Mouse (Mus musculus) stomach, embryonic 15.5 days (tissue): ENCODE measurements at regions not wholly inside any gene's neighbourhood (a gene's known extent, or its start where the extent isn't known, plus 50 kb on each side); places are given as distances from the start of the nearest gene placed in this dataset.

Source experiments
- ATAC-seq: fragments of 200-750 bp; cut with Nextera tagmentation; 2 replicates; pipeline ENCODE4 v1.8.0; 2017; ENCODE audit warnings: low read depth, moderate number of reproducible peaks, moderate TSS enrichment; ENCODE audit not compliant: insufficient read depth, low FRiP score
- H3K27ac ChIP-seq: fragments of 300-500 bp; sonication (generic); 2 replicates; pipeline ENCODE4 v1.5.1; 2015; ENCODE audit warnings: mild to moderate bottlenecking, inconsistent platforms
- H3K27me3 ChIP-seq: fragments of 300-500 bp; sonication (generic); replicated peaks from 2 replicates; pipeline ENCODE4 v1.6.1; 2015; ENCODE audit warnings: inconsistent platforms
- H3K36me3 ChIP-seq: fragments of 300-500 bp; sonication (generic); 2 replicates; pipeline ENCODE4 v1.6.1; 2015; ENCODE audit warnings: inconsistent platforms
- H3K4me1 ChIP-seq: fragments of 300-500 bp; sonication (generic); 2 replicates; pipeline ENCODE4 v1.6.1; 2015; ENCODE audit warnings: inconsistent platforms
- H3K4me2 ChIP-seq: fragments of 300-500 bp; sonication (generic); 2 replicates; pipeline ENCODE4 v1.6.1; 2015; ENCODE audit warnings: mild to moderate bottlenecking, inconsistent platforms
- H3K4me3 ChIP-seq: fragments of 300-500 bp; sonication (generic); replicated peaks from 2 replicates; pipeline ENCODE4 v1.5.1; 2015; ENCODE audit warnings: inconsistent platforms
- H3K9ac ChIP-seq: fragments of 300-500 bp; sonication (generic); 2 replicates; pipeline ENCODE4 v1.6.1; 2015; ENCODE audit warnings: inconsistent platforms
- H3K9me3 ChIP-seq: fragments of 300-500 bp; sonication (generic); 2 replicates; pipeline ENCODE4 v1.6.1; 2016; ENCODE audit warnings: inconsistent platforms
- WGBS: fragments of 180-500 bp; shearing (Covaris S2); methylation state at CpG from one replicate; pipeline ENCODE4 v1.1.7; 2015; 5-methylcytosine and 5-hydroxymethylcytosine counted together

- Histone ChIP-seq H3K27me3 (no peaks in the 10 kb centered on the region), H3K4me3 (no peak overlapping the region), H3K36me3 (no peaks in the 10 kb centered on the region), H3K9ac (no peak overlapping the region), H3K4me1 (no peaks in the 10 kb centered on the region), H3K4me2 (no peak overlapping the region), H3K9me3 (no peaks in the 10 kb centered on the region), H3K27ac (no peak overlapping the region)
- 65% methylated on average over 3 of the region's 3 CpGs for WGBS
- no peak for ATAC-seq
Measured at GRCm38 (mm10) chr1:13860469-13860868, 2232.7 kb downstream of the 4930444P10Rik start.

- Histone ChIP-seq H3K36me3 (no peaks in the 10 kb centered on the region), H3K27ac (no peak overlapping the region), H3K9ac (no peak overlapping the region), H3K4me1 (no peaks in the 10 kb centered on the region), H3K27me3 (no peaks in the 10 kb centered on the region), H3K4me2 (no peak overlapping the region), H3K9me3 (no peaks in the 10 kb centered on the region), H3K4me3 (no peak overlapping the region)
- 47% methylated on average over 3 of the region's 3 CpGs for WGBS
- no peak for ATAC-seq
Measured at GRCm38 (mm10) chr1:13859723-13860122, 2233.4 kb downstream of the 4930444P10Rik start.

GRCm38 (mm10) chr1:13858371-13859018 lies 2234.6 kb downstream of the 4930444P10Rik start:
- no peak for ATAC-seq
- Histone ChIP-seq H3K4me2 (no peak overlapping the region), H3K9me3 (no peaks in the 10 kb centered on the region), H3K36me3 (no peaks in the 10 kb centered on the region), H3K27ac (no peak overlapping the region), H3K9ac (no peak overlapping the region), H3K4me3 (no peak overlapping the region), H3K27me3 (no peaks in the 10 kb centered on the region), H3K4me1 (no peaks in the 10 kb centered on the region)
- WGBS = 49% methylated on average over 6 of the region's 6 CpGs

GRCm38 (mm10) chr1:13856998-13857397 lies 2236.1 kb downstream of the 4930444P10Rik start:
- Histone ChIP-seq H3K36me3 (no peaks in the 10 kb centered on the region), H3K27me3 (no peaks in the 10 kb centered on the region), H3K4me3 (no peak overlapping the region), H3K9me3 (no peaks in the 10 kb centered on the region), H3K9ac (no peak overlapping the region), H3K27ac (no peak overlapping the region), H3K4me2 (no peak overlapping the region), H3K4me1 (no peaks in the 10 kb centered on the region)
- ATAC-seq = no peak
- 69% methylated on average over 2 of the region's 2 CpGs for WGBS

- Histone ChIP-seq H3K9ac (no peak overlapping the region), H3K4me3 (no peak overlapping the region), H3K27me3 (no peaks in the 10 kb centered on the region), H3K27ac (no peak overlapping the region), H3K4me1 (no peaks in the 10 kb centered on the region), H3K4me2 (no peak overlapping the region), H3K9me3 (no peaks in the 10 kb centered on the region), H3K36me3 (no peaks in the 10 kb centered on the region)
- no peak for ATAC-seq
- WGBS = 74% methylated on average over 5 of the region's 5 CpGs
Measured at GRCm38 (mm10) chr1:13851144-13851543, 2242.0 kb downstream of the 4930444P10Rik start.

GRCm38 (mm10) chr1:13849071-13849470 lies 2244.1 kb downstream of the 4930444P10Rik start:
- Histone ChIP-seq H3K9ac (no peak overlapping the region), H3K4me1 (no peaks in the 10 kb centered on the region), H3K27ac (no peak overlapping the region), H3K36me3 (no peaks in the 10 kb centered on the region), H3K9me3 (no peaks in the 10 kb centered on the region), H3K4me2 (no peak overlapping the region), H3K27me3 (no peaks in the 10 kb centered on the region), H3K4me3 (no peak overlapping the region)
- 76% methylated on average over 4 of the region's 4 CpGs for WGBS
- ATAC-seq = no peak

- 67% methylated on average over 15 of the region's 15 CpGs for WGBS
- H3K9ac ChIP-seq = no peak overlapping the region
- H3K9me3 ChIP-seq = no peaks in the 10 kb centered on the region
- no peaks in the 10 kb centered on the region for H3K4me1 ChIP-seq
- no peaks in the 10 kb centered on the region for H3K36me3 ChIP-seq
- ATAC-seq = no peak
- no peak overlapping the region for H3K4me3 ChIP-seq
- no peak overlapping the region for H3K4me2 ChIP-seq
- no peak overlapping the region for H3K27ac ChIP-seq
- no peaks in the 10 kb centered on the region for H3K27me3 ChIP-seq
Measured at GRCm38 (mm10) chr1:13846336-13846865, 2246.7 kb downstream of the 4930444P10Rik start.

- Histone ChIP-seq H3K27me3 (no peaks in the 10 kb centered on the region), H3K4me3 (no peak overlapping the region), H3K27ac (no peak overlapping the region), H3K9me3 (no peaks in the 10 kb centered on the region), H3K4me1 (no peaks in the 10 kb centered on the region), H3K4me2 (no peak overlapping the region), H3K36me3 (no peaks in the 10 kb centered on the region), H3K9ac (no peak overlapping the region)
- 100% methylated on average over 1 of the region's 1 CpGs for WGBS
- ATAC-seq = no peak
Measured at GRCm38 (mm10) chr1:13840309-13840622, 2252.9 kb downstream of the 4930444P10Rik start.

GRCm38 (mm10) chr1:13839619-13840308 lies 2253.4 kb downstream of the 4930444P10Rik start:
- H3K4me2 ChIP-seq = no peak overlapping the region
- H3K36me3 ChIP-seq = no peaks in the 10 kb centered on the region
- H3K27ac ChIP-seq = no peak overlapping the region
- ATAC-seq = no peak
- H3K4me3 ChIP-seq = no peak overlapping the region
- no peaks in the 10 kb centered on the region for H3K4me1 ChIP-seq
- H3K27me3 ChIP-seq = no peaks in the 10 kb centered on the region
- H3K9me3 ChIP-seq = no peaks in the 10 kb centered on the region
- 62% methylated on average over 11 of the region's 11 CpGs for WGBS
- H3K9ac ChIP-seq = no peak overlapping the region

- no peak overlapping the region for H3K4me2 ChIP-seq
- H3K9ac ChIP-seq = no peak overlapping the region
- no peak overlapping the region for H3K27ac ChIP-seq
- H3K9me3 ChIP-seq = no peaks in the 10 kb centered on the region
- no peak for ATAC-seq
- H3K4me3 ChIP-seq = no peak overlapping the region
- H3K4me1 ChIP-seq = no peaks in the 10 kb centered on the region
- 83% methylated on average over 12 of the region's 12 CpGs for WGBS
- no peaks in the 10 kb centered on the region for H3K27me3 ChIP-seq
- no peaks in the 10 kb centered on the region for H3K36me3 ChIP-seq
Measured at GRCm38 (mm10) chr1:13834860-13835840, 2258.0 kb downstream of the 4930444P10Rik start.

- WGBS = 36% methylated on average over 4 of the region's 4 CpGs
- no peaks in the 10 kb centered on the region for H3K36me3 ChIP-seq
- H3K27ac ChIP-seq = no peak overlapping the region
- H3K4me2 ChIP-seq = no peak overlapping the region
- no peaks in the 10 kb centered on the region for H3K27me3 ChIP-seq
- no peak overlapping the region for H3K9ac ChIP-seq
- no peaks in the 10 kb centered on the region for H3K4me1 ChIP-seq
- no peak for ATAC-seq
- H3K4me3 ChIP-seq = no peak overlapping the region
- no peaks in the 10 kb centered on the region for H3K9me3 ChIP-seq
Measured at GRCm38 (mm10) chr1:13807786-13808185, 2285.3 kb downstream of the 4930444P10Rik start.

GRCm38 (mm10) chr1:13800460-13800859 lies 2292.7 kb downstream of the 4930444P10Rik start:
- Histone ChIP-seq H3K36me3 (no peaks in the 10 kb centered on the region), H3K4me2 (no peak overlapping the region), H3K4me1 (no peaks in the 10 kb centered on the region), H3K27me3 (no peaks in the 10 kb centered on the region), H3K9me3 (no peaks in the 10 kb centered on the region), H3K9ac (no peak overlapping the region), H3K4me3 (no peak overlapping the region), H3K27ac (no peak overlapping the region)
- ATAC-seq = no peak
- 75% methylated on average over 1 of the region's 1 CpGs for WGBS
